Mouse (Mus musculus): ENCODE measurements at regions not wholly inside any gene's neighbourhood (a gene's known extent, or its start where the extent isn't known, plus 50 kb on each side); places are given as distances from the start of the nearest gene placed in this dataset.

DNA sequence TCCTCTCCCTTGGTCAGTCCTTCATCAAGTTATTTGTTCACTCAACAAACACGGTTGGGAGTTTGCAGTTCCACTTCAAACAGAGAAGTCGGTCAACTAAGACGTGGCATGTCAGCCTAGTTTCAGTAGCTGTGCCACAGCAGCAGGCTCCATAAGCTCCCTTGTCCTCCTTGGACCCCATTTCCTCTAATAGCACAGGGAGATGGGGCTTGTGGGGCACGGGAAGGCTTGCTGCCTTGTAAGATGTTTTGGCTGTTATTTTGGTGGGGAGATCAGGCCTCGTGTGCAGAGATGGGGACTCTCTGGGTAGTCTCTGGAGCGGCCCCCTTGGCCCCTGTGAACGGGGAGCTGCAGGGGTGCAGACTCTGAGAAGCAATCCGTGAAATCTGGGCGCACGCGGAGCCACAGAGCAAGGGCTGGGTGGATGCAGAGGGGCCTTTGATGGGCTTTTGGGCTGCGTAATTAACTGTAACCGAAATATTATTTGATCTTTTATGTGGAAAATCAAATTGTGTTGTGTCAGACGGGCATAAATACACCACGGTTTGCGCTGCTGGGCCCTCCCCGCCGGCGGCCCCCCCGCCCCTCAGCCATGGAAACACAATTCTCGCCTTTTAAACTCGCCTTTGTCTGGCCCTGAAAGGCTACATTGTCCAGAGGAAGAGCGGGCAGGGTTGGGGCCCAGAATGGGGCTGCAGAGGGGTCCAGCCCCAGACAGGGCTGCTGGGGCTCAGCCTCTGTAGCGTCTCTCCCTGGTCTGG, 137.6 kb downstream of the Mn1 start:
- no peaks in the 10 kb centered on the region; the same call in 1 of the 2 replicates for H3K27me3 ChIP-seq
- no peak overlapping the region for H3K9ac ChIP-seq
- H3K4me3 ChIP-seq = no peak overlapping the region
- WGBS = 24% methylated on average over 24 of the region's 24 CpGs
- H3K4me1 ChIP-seq = peaks cover 27% of the 10 kb centered on the region
- H3K4me2 ChIP-seq = peak overlapping the region; percentile 19; the same call in 1 of the 2 replicates
- peak overlapping the region; percentile 55 for H3K27ac ChIP-seq
- 0 out of 2 replicates have a peak, but pooled peaks have one; percentile 21 for ATAC-seq (ENCODE audit: insufficient number of reproducible peaks, low FRiP score, low TSS enrichment, low read depth)
- H3K36me3 ChIP-seq = no peaks in the 10 kb centered on the region
- no peaks in the 10 kb centered on the region for H3K9me3 ChIP-seq

DNA sequence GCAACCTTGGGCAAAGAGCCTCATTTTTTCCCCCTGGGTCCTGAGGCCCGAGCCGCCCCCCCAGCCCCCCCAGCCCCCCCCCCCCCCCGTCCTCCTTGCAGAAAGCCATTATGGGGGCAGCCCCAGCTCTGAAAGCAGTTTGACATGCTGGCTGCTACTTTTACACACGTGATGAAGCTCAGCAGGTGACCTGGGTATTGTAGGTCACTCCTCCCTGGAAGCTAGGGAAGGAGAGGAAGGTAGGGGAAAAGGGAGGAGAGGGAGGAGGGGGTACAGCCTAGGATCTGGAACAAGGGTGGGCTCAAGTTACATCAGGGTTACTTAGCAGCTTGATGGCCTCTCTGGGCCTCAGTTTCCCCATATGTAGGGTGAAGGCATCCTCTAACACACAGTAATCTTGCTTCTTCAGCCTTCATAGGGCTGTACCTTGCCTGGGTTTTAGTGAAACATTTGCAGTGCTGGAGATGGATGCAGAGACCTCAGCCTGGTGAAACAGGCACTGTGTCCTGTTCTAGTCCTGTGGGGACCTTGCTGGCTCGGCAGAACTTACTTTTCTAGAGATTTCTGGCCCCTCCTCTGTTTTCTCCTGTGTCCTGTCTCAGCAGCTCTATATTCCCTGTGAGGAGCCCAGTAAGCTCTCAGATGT, 138.3 kb downstream of the Mn1 start:
- no peaks in the 10 kb centered on the region; the same call in 1 of the 2 replicates for H3K27me3 ChIP-seq
- H3K4me1 ChIP-seq = peaks cover 27% of the 10 kb centered on the region
- peak overlapping the region; percentile 58 for H3K27ac ChIP-seq
- WGBS = 19% methylated on average over 5 of the region's 5 CpGs
- H3K9ac ChIP-seq = no peak overlapping the region
- no peak overlapping the region for H3K4me3 ChIP-seq
- no peaks in the 10 kb centered on the region for H3K36me3 ChIP-seq
- no peak for ATAC-seq (ENCODE audit: insufficient number of reproducible peaks, low FRiP score, low TSS enrichment, low read depth)
- H3K4me2 ChIP-seq = peak overlapping the region; percentile 19; the same call in 1 of the 2 replicates
- no peaks in the 10 kb centered on the region for H3K9me3 ChIP-seq

DNA sequence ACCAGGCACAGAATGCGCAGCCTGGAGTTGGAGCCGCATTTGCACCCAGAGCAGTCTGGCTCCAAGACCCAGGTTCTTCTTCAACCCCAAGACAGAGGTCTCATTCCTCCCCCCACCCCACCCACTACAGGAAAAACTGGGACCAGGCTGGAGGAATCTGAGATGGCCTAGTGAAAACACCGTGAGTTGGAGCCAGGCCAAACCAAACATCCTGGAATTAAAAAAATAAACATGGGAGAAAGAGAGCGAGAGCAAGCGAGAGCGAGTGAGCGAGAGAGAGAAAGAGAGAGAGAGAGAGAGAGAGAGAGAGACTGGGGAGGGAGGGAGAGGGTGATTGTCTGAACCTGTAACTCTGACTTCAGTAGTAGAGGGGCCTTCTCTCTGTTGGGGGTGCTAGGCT, 138.8 kb downstream of the Mn1 start:
- Histone ChIP-seq H3K4me2 (no peak overlapping the region), H3K4me1 (peaks cover 27% of the 10 kb centered on the region), H3K9ac (no peak overlapping the region), H3K9me3 (no peaks in the 10 kb centered on the region), H3K36me3 (no peaks in the 10 kb centered on the region), H3K27ac (peak overlapping the region; percentile 58), H3K27me3 (no peaks in the 10 kb centered on the region), H3K4me3 (no peak overlapping the region)
- WGBS = 40% methylated on average over 7 of the region's 7 CpGs
- no peak for ATAC-seq (ENCODE audit: insufficient number of reproducible peaks, low FRiP score, low TSS enrichment, low read depth)

DNA sequence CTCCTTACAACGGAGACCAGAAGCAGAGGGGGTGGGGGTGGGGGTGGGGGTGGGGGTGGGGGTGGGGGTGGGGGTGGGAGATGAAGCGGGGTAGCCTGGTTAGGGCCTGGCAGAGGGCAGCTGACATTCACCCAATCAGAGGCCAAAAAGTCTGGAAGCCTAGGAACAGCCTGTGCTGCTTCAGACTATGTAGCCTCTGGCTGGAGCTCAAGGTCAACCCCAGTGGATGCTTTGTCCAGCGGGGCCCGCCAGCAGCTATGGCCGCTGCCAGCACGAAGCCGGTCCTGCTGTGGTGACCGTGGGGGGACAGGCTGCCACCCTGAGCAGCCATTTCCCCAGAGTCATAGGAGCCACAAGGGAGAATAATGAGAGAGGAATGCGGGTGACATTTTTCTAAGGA, 143.3 kb downstream of the Mn1 start:
- no peak overlapping the region for H3K9ac ChIP-seq
- H3K36me3 ChIP-seq = no peaks in the 10 kb centered on the region
- H3K4me3 ChIP-seq = no peak overlapping the region
- no peaks in the 10 kb centered on the region for H3K9me3 ChIP-seq
- H3K4me1 ChIP-seq = peaks cover 10% of the 10 kb centered on the region
- H3K27me3 ChIP-seq = no peaks in the 10 kb centered on the region
- no peak overlapping the region for H3K4me2 ChIP-seq
- 51% methylated on average over 9 of the region's 9 CpGs for WGBS
- ATAC-seq (ENCODE audit: insufficient number of reproducible peaks, low FRiP score, low TSS enrichment, low read depth) = no peak
- H3K27ac ChIP-seq = no peak overlapping the region

DNA sequence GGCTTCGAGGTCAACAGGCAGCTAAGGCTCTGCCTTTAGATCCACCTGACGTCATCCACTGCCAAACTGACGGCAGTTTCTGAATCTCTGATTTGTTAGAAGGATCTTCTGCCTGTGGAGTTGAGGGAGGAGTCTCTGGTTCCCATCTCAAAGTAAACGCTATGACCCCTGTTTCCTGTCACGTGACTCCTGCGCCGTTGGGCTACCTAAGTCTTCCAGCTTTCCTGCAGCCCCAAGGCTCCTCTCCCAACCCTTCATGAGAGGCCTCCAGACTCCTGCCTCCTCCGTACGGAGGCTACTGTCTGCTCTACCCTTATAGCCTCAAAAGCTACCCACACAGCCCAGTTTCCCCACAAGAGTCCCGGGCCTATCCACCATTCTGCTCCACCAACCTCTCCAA, 144.1 kb downstream of the Mn1 start:
- Histone ChIP-seq H3K9me3 (no peaks in the 10 kb centered on the region), H3K4me1 (peaks cover 1% of the 10 kb centered on the region; the same call in 1 of the 2 replicates), H3K4me2 (no peak overlapping the region), H3K27ac (no peak overlapping the region), H3K27me3 (no peaks in the 10 kb centered on the region), H3K4me3 (no peak overlapping the region), H3K36me3 (no peaks in the 10 kb centered on the region), H3K9ac (no peak overlapping the region)
- WGBS = 74% methylated on average over 10 of the region's 10 CpGs
- ATAC-seq (ENCODE audit: insufficient number of reproducible peaks, low FRiP score, low TSS enrichment, low read depth) = no peak

DNA sequence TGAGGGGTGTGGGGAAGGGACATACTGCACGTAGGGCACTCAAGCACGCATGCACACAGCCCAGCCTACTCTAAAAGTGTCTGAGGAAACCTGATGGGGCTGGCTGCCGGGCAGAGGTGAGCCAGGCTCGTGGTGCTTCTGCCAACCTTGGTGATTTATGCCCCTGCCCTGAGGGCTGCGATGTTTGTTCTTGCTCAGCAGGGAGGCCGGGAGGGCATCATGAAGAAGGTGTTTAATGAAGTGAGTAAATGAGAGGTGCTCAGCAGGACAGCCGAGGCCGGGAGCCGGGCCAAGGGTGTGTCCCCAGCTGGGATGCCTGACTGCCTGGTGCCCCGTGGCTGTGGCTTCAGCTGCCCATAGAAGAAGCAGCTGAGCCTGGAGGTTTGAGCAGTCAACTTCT, 153.7 kb downstream of the Mn1 start:
- H3K4me2 ChIP-seq = no peak overlapping the region
- ATAC-seq (ENCODE audit: insufficient number of reproducible peaks, low FRiP score, low TSS enrichment, low read depth) = peak; percentile 38; the same call in 1 of the 2 replicates
- H3K27ac ChIP-seq = no peak overlapping the region

DNA sequence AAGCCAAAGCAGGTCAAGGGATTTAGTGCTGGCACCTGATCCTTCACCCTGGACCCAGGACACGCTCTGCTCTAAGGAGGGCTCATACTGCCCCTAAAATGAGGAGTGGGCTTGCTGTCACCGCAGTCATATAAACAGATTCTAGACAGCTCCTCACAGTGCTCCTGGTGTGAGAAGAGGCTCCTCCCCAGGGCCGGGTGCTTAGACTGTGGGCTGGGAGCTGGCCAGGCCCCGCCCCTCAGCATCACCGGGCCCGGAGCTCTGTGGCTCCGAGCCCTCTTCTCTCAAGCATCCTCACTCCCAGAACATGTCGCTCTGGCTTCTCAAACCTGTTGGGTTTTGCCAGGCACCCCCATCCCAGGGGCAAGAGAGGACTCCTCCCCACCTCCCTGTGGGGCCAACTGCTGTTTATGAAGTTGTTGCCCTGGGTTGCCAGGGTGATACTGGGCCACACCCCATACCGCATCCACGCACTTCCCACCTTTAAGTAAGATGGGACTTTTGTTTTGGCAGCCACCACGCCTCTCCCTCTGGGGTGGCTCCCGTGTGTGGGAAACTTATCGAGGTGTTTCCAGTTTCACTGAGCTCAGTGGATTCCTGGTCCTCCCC, 156.2 kb downstream of the Mn1 start:
- Histone ChIP-seq H3K36me3 (no peaks in the 10 kb centered on the region), H3K27me3 (no peaks in the 10 kb centered on the region), H3K4me1 (peaks cover 55% of the 10 kb centered on the region), H3K9ac (no peak overlapping the region), H3K4me2 (no peak overlapping the region), H3K9me3 (no peaks in the 10 kb centered on the region), H3K4me3 (no peak overlapping the region), H3K27ac (no peak overlapping the region)
- 0 out of 2 replicates have a peak, but pooled peaks have one; percentile 2 for ATAC-seq (ENCODE audit: insufficient number of reproducible peaks, low FRiP score, low TSS enrichment, low read depth)
- 21% methylated on average over 13 of the region's 13 CpGs for WGBS

More for the DNA sequence above, 153.7 kb downstream of the Mn1 start:
- H3K9me3 ChIP-seq = no peaks in the 10 kb centered on the region
- no peaks in the 10 kb centered on the region for H3K36me3 ChIP-seq
- WGBS = 7% methylated on average over 10 of the region's 10 CpGs
- peaks cover 37% of the 10 kb centered on the region for H3K4me1 ChIP-seq
- no peaks in the 10 kb centered on the region for H3K27me3 ChIP-seq
- H3K9ac ChIP-seq = no peak overlapping the region
- H3K4me3 ChIP-seq = no peak overlapping the region

DNA sequence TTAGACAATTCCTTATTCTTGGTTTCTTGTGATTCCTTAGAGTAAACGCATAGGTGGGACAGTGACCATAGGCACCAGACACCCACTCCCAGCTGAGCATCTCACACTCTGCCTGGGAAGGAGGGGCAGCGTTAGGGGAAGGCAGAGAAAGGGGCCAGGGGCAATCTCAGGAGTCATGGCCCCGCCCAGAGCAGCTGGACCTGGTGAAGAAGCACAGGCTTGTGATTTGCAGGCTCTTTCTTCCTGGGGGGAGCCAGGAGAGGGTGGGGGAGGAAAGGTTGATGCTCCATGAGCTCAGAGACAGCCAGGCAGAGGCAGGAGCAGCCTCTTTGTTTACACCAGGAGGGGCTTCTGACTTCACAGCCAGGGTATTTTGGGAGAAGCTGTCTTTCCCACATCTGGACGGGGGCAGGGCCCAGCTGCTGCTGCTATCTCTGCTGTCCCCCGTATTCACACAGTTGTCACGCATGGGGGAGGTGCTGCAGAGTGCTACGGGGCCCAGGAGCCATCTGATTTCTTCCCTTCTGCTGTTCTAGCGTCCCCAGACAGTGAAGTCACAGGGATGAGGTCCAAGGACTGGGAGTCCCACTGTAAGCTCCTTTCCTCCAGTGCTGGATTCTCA, 157.2 kb downstream of the Mn1 start:
- H3K27ac ChIP-seq = peak overlapping the region; percentile 54
- H3K4me3 ChIP-seq = no peak overlapping the region
- H3K4me2 ChIP-seq = no peak overlapping the region
- H3K27me3 ChIP-seq = no peaks in the 10 kb centered on the region
- no peak overlapping the region for H3K9ac ChIP-seq
- ATAC-seq (ENCODE audit: insufficient number of reproducible peaks, low FRiP score, low TSS enrichment, low read depth) = no peak
- WGBS = 23% methylated on average over 8 of the region's 8 CpGs
- H3K9me3 ChIP-seq = no peaks in the 10 kb centered on the region
- H3K36me3 ChIP-seq = no peaks in the 10 kb centered on the region
- H3K4me1 ChIP-seq = peaks cover 65% of the 10 kb centered on the region

DNA sequence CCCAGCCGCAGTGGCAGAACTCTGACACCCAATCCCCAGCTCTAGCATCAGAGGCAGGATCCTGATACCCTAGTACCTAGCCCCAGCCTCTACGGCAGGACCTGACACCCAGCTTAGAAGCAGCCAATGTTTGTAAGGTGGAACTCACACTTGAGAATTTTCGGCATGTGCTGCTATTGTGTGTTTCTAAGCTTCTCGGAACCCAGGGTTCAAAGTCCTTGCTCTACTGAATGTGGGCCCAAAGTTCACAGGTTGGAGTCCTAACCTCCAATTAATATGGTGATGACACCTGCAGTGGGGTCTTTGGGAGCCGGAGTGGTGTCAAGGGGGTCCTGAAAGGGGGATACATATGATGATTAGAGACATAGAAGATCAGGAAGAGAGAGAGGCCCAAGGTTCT, 158.2 kb downstream of the Mn1 start:
- H3K4me1 ChIP-seq = peaks cover 69% of the 10 kb centered on the region
- no peak overlapping the region for H3K4me3 ChIP-seq
- H3K36me3 ChIP-seq = no peaks in the 10 kb centered on the region
- H3K4me2 ChIP-seq = no peak overlapping the region
- no peaks in the 10 kb centered on the region for H3K27me3 ChIP-seq
- no peak overlapping the region for H3K27ac ChIP-seq
- no peaks in the 10 kb centered on the region for H3K9me3 ChIP-seq
- no peak overlapping the region for H3K9ac ChIP-seq
- ATAC-seq (ENCODE audit: insufficient number of reproducible peaks, low FRiP score, low TSS enrichment, low read depth) = no peak
- 86% methylated on average over 5 of the region's 5 CpGs for WGBS

DNA sequence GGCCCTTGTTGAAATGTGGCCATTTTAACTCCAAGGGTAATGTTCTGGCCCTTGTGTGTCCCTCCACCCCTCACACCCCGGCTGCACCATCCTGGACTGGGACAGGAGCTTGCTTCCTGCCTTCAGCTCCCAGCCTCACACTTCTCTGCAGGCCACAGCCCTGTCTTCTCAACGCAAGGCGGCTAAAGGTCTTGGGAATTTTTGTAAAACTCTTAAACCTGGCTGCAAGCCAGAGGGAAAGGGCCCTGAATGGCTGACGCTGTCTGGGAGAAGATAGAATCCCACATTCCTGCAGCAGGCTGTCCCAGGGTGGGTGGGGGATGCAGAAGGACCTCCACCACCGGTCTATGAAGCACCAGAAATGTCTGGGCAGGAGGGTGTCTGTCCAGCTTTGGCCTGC, 156.3 kb upstream of the Gm26897 start:
- peaks cover 73% of the 10 kb centered on the region for H3K4me1 ChIP-seq
- H3K9me3 ChIP-seq = no peaks in the 10 kb centered on the region
- H3K27ac ChIP-seq = peak overlapping the region; percentile 57
- H3K4me3 ChIP-seq = no peak overlapping the region
- no peaks in the 10 kb centered on the region for H3K36me3 ChIP-seq
- no peaks in the 10 kb centered on the region for H3K27me3 ChIP-seq
- ATAC-seq (ENCODE audit: insufficient number of reproducible peaks, low FRiP score, low TSS enrichment, low read depth) = no peak
- no peak overlapping the region for H3K4me2 ChIP-seq
- WGBS = 14% methylated on average over 5 of the region's 5 CpGs
- no peak overlapping the region for H3K9ac ChIP-seq

DNA sequence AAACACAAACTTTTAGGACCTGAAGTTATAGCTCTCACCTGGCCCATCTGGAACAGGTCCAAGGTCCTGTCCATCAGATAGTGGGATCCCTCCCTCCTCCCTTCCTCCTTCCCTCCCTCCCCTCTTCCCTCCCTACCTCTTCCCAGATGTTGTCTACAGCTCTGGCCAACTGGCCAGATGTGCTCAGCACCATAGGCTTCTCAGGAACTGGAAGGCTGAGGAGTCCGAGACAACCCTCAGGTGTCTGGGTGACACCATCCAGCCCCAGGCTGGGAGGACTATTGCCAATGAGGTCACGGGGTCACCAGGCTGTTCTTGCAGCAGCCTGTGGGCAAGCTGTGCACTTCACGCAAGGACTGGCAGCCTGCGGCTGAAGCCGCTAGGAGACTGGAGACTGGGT, 155.6 kb upstream of the Gm26897 start:
- H3K36me3 ChIP-seq = no peaks in the 10 kb centered on the region
- no peak for ATAC-seq (ENCODE audit: insufficient number of reproducible peaks, low FRiP score, low TSS enrichment, low read depth)
- no peaks in the 10 kb centered on the region for H3K27me3 ChIP-seq
- H3K4me1 ChIP-seq = peaks cover 69% of the 10 kb centered on the region
- H3K4me3 ChIP-seq = no peak overlapping the region
- H3K9me3 ChIP-seq = no peaks in the 10 kb centered on the region
- no peak overlapping the region for H3K4me2 ChIP-seq
- peak overlapping the region; percentile 57 for H3K27ac ChIP-seq
- H3K9ac ChIP-seq = no peak overlapping the region
- 49% methylated on average over 5 of the region's 5 CpGs for WGBS
